Mouse (Mus musculus) ovary, postnatal 14 days (tissue): ENCODE results near the gene Gjb3.

Experiments used
- DNase-seq: peaks from one replicate; pipeline ENCODE4 v3.0.0; 2022; ENCODE audit warnings: low spot score

The Gjb3 gene

DNA sequence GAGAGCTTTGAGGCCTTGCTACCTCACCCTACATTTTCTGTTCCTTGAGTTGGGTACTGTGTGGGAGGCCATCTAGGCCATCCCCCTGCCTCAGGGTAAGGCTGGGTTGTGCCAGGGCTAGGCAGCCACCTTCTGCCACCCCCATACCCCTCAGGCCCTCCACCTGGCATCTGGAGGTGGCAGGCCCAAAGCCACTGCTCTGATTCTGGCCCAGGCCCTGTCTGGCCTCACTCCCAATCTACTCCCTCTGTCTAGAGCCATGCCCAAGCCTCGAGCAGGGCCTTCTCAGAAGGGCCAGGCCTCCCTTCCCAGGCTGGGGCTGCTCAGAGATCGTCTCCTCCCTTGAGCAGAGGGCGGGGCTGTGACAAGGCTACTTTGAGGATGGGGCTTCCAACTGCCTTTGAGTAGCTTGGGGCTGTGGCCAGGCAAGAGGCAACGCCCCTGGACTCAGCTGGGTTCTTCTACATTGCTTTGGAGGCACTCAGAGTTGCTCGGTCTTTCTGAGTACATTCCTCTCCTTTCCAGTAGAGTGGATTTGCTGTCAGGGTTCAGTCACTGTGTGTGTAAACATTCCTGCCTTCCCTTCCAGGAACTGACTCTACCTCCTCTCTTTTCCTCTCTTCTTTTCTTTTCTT is 4.3 kb upstream of the Gjb3 start:
- DNase-seq = no peak

GRCm38 (mm10) chr4:127331171-127331570 is 527 bp upstream of the Gjb3 start:
- DNase-seq = no peak

DNA sequence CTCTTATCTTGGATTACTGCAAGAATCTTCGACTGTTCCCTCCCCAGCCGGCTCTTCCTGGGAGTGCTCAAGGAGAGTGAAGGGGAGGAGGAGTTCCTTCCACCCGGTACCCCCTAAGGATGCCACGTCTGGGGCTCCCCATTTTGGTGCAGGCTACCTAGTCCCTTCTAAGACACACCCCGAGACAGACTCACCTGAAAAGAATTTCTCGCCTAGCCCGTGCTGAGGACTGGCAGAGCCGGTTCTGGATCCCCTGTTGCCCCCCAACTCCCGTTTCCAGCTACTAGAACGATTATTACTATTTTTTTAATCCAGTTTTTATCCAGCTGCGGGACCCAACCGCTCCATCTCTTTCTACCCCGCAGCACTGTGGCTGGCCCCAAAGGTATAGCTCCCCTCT is 893 bp downstream of the Gjb3 start:
- DNase-seq = no peak

DNA sequence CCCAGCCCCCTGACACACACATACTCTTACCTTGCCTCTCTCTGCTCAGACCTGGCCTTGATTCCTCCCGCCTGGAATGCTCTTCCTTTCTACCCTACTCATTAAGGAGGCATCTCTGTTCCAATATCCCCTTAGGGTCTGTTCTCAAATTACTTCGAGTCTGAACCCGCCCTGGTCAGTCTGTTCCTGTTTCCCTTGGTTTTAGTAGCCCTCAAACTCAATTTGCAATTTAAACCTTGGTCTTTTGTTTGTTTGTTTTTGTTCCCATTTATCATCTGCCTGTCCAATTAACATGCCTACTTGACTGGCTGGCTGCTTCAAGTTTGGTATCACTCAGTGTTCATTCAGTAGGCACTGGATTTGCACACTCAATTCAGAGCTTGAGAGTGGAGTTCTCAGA is 1.6 kb downstream of the Gjb3 start:
- no peak for DNase-seq

DNA sequence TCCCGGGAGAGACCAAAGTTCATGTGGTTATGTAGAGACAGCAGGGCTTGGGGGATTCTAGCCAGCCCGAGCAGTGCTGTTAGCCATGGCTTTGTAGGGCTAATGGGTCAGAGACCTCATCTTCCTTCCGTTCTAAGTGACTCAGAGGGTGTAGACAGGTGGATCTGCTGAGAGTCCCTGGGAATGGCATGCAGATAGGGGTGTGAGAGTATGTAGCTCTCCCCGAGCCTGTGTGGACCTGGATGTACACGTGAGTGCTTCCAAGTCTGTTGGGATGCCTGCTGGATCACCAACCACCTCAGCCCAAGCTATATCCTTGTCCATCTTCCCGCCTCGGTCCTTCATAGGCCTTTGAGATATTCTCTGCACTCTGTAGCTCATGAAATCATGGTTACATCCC is 2.3 kb downstream of the Gjb3 start:
- no peak for DNase-seq

GRCm38 (mm10) chr4:127327749-127328148 is 2.9 kb downstream of the Gjb3 start:
- DNase-seq = no peak

DNA sequence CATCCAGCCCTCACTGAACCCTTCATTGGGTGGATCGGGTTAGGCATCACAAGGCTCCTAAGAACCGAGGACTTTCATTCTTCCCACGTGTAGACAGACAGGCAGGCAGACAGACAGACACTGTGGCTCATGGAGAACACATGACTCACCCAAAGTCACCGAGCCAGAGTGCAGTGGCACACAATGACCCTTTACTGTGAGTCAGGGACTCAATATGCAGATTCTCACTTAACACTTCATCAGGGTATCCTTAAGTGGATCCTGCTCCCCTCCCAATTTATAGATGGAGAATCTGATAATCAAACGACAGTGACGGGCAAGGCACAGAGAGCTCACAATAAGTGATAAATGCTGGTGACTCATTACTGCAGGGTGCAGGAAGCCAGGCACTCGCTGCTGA is 3.4 kb downstream of the Gjb3 start:
- no peak for DNase-seq

GRCm38 (mm10) chr4:127325276-127325675 is 5.4 kb downstream of the Gjb3 start:
- no peak for DNase-seq

GRCm38 (mm10) chr4:127324759-127325158 is 5.9 kb downstream of the Gjb3 start:
- peak; percentile 63 for DNase-seq

DNA sequence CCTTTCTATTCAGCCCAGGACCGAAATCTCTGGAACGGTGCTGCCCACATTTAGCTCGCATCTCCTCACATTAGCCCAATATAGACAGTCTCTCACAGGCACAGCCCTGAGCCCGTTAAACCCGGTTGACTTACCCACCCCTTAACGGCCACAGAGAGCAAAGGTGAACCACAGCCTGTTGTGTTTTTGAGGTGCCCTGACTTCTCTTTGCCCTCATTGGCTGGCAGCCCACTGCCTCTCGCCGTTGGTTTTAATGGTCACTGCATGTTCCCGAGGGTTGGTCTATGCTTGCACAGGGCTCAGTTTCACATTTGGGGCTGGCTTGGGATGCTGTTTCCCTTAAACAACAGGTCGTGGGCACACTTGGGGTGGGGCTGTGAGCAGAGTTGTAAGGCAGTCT is 6.3 kb downstream of the Gjb3 start:
- no peak for DNase-seq

GRCm38 (mm10) chr4:127323651-127324050 is 7.0 kb downstream of the Gjb3 start:
- DNase-seq = no peak

GRCm38 (mm10) chr4:127319613-127320012 is 11.0 kb downstream of the Gjb3 start:
- peak; percentile 72 for DNase-seq

DNA sequence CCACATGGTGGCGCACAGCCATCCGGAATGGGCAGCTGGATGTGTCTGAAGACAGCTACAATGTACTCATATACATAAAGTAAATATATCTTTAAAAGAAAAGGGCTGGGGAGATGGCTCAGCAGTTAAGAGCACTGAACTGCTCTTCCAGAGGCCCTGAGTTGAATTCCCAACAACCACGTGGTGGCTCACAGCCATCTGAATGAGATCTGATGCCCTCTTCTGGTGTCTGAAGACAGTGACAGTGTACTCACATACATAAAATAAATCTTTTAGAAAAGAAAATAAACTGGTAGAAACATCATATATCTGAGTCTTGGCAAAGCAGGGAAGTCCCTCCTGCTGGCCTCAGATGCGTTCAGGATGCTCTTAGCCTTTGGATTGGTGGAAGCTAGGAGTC is 13.5 kb downstream of the Gjb3 start:
- DNase-seq = no peak

GRCm38 (mm10) chr4:127315753-127316152 is 14.9 kb downstream of the Gjb3 start:
- no peak for DNase-seq

DNA sequence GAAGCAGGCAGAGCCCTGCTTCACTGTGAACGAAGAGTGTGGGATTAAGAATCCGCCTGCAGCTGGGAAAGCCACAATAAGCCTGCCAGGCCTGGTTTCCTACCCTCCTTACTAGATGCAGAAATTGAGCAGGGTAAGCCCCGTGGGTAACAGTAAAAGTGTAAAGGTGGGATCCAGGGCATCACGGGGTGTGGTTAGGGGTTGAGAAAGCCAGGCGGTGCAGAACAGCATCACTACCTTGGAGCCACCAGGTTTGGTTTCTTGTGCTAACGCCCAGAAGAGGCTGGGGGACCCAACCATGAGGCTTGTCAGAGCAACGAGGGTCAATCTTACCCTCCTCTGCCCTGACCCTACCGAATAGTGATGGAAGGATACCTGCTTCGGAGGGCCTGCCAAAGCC is 16.1 kb downstream of the Gjb3 start:
- DNase-seq = no peak

DNA sequence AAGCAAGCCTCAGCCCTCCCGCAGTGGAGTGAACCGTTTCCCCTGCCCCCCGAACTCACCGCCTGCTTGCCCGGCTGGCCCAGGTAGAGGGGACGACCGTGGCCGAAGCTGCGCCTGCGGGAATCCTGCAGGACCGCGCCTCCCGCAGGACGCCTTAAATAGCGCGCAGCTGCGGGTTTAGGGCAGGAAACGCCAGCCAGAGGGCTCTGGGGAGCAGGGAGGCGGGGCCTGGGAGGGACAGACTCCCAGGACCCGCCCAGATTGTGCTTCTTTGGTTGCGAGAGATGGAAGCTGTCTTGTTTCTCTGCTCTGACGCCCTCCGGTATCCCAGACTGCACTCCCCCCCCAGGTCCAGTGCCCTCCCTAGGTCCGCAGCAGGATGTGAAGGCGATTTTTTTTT is 16.8 kb downstream of the Gjb3 start, which contains the start of gene Gja4:
Gene Gja4 (minus strand): TSS at position 179 of the 400 bp plus-strand sequence.
- peak; percentile 50 for DNase-seq

GRCm38 (mm10) chr4:127312349-127312748 is 18.3 kb downstream of the Gjb3 start:
- DNase-seq = no peak

GRCm38 (mm10) chr4:127311561-127311960 is 19.1 kb downstream of the Gjb3 start:
- no peak for DNase-seq

DNA sequence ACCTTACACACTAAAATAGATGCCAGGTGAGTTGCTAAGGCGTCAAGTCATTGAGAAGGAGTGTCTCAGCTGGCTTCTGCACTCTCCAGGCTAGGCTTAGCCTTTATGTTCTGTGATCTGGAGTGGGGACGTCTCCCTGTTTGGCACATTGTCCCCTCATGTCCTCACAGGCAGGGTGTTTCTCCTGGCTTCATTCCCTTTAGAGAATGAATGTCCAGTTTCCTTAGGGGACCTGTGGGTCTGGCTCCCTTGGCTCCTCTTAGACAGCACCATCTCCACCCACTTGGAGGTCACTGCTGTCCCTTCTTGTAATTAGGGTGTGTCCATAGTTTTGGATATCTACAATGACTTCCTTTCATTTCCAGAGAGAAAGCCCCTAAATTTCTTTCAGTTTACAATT is 23.7 kb downstream of the Gjb3 start:
- DNase-seq = no peak

DNA sequence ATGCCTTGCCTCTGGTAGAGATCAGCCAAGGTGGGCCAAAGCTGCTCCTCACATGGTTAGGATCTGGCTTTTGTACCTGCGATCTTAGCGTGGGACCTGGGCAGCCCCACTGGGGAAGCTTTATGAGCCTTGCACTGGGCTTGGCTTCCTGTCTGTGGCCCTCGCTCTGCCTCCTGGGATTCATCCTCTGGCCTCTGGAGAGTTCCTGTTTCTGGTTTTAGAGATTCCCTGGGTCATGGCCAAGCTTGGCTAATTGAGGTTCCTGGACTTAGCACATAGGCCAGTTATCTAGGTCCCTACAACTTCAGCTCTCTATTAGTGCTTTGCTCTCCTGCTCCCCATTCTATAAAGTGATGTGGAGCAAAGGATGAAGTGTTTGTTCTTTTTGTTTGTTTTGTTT is 26.8 kb downstream of the Gjb3 start:
- DNase-seq = no peak

GRCm38 (mm10) chr4:127300503-127300902 is 30.1 kb downstream of the Gjb3 start:
- DNase-seq = no peak

- no peak for DNase-seq
Observed at GRCm38 (mm10) chr4:127292631-127293030, 38.0 kb downstream of the Gjb3 start.

DNA sequence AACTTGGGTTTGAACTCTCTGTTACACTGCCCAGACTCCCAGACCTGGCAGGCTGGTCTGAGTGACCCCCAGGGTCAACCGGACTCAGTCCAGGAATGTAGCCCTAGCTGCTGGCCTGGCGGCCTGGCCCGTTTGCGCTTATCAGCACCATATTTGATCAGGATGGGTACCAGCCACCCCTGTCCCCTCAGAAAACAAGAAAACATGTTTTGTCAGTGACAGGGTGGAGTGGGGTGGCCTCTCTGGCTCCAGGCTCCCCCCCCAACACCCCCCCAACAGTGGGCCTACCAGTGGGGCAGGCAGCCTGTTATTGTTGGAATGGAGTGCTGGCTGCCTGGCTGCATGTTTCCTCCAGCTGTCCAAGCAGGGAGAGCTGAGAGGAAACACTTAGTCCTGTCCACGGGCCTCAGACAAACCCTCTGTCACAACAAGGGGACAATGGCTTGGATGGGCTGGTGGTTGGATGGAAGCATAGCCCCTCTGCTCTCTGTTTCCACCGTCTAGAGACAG is 41.5 kb downstream of the Gjb3 start:
- no peak for DNase-seq

GRCm38 (mm10) chr4:127286907-127287306 is 43.7 kb downstream of the Gjb3 start:
- no peak for DNase-seq
